Mouse (Mus musculus): ENCODE results near the gene Maml3. TPM values are rescaled to one million over a fixed set of nuclear protein-coding genes. Genes with fewer than 3 reads are reported as not detected.

Maml3 gene
- total RNA-seq, 2 experiments from 2014 or later: 10.3 to 10.9 TPM

GRCm38 (mm10) chr3:51914900-51915299 lies 190.0 kb downstream of the Maml3 start:
- H3K4me3 ChIP-seq: no peak overlapping the region
- intact Hi-C loops (cut with DNase I): loop anchor here (10.0 kb wide), 2 partner anchors 210 to 280 kb away; no protein-coding TSS in a partner anchor
- DNase-seq (ENCODE audit: extremely low spot score in 1 of 2, low spot score in 2 of 2): no peak
- peak overlapping the region; percentile 86 for H3K27ac ChIP-seq
- no peak; the same call in 1 of the 2 replicates for TF ChIP-seq CTCF (IDR thresholded peaks at IDR 0.05)

DNA sequence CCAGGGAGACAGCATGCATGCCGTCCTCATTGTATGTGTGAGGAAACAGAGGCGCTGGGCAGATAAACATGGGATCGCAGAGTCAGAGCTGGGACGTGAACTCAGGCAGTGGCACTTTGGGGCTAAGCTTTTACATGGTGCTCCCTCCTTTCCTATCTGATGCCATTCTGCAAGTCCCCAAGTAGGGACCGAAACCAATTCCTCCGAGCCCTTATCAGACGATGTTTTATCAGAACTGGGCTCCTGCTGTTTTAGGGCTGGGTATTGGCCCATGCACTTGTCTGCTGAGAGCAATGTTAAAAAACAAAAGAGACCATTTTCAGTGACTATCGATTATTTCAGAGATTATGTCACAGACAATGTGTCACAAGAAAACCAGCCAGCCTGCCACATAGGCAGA lies 191.4 kb downstream of the Maml3 start:
- no peak overlapping the region for H3K4me3 ChIP-seq
- intact Hi-C loops (cut with DNase I): loop anchor here (10.0 kb wide), 2 partner anchors 209 to 281 kb away; no protein-coding TSS in a partner anchor
- DNase-seq (ENCODE audit: extremely low spot score in 1 of 2, low spot score in 2 of 2): no peak
- H3K27ac ChIP-seq: no peak overlapping the region
- no peak for TF ChIP-seq CTCF (IDR thresholded peaks at IDR 0.05)

DNA sequence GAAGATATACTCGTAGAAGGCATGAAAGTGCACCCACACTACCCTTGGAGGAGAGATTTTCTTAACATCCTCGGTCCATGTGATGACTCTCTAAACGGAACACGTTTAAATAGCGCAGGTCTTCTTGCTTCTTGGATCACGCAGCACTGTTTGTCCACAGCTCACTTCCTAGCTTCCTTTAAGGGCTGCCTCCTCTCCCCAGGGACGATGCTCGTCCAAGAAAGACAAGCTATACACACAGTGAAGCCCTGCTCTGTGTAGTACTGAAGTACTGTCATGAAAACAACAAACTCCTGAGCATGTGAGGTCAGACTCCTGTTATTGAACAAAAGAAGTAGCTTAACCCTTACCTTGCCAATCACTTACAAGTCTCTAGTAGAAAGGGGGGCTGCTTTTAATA lies 192.7 kb downstream of the Maml3 start:
- TF ChIP-seq CTCF (IDR thresholded peaks at IDR 0.05): no peak
- DNase-seq (ENCODE audit: extremely low spot score in 1 of 2, low spot score in 2 of 2): no peak

GRCm38 (mm10) chr3:51908437-51908990 lies 196.4 kb downstream of the Maml3 start:
- DNase-seq (ENCODE audit: extremely low spot score in 1 of 2, low spot score in 2 of 2): no peak
- no peak for TF ChIP-seq CTCF (IDR thresholded peaks at IDR 0.05)
- H3K27ac ChIP-seq: no peak overlapping the region
- intact Hi-C loops (cut with DNase I): no loop called here
- H3K4me3 ChIP-seq: no peak overlapping the region

More for the DNA sequence above, 192.7 kb downstream of the Maml3 start:
- Histone ChIP-seq H3K4me3 (no peak overlapping the region), H3K27ac (no peak overlapping the region)
- intact Hi-C loops (cut with DNase I): loop anchor here (10.0 kb wide), 2 partner anchors 207 to 283 kb away; no protein-coding TSS in a partner anchor

DNA sequence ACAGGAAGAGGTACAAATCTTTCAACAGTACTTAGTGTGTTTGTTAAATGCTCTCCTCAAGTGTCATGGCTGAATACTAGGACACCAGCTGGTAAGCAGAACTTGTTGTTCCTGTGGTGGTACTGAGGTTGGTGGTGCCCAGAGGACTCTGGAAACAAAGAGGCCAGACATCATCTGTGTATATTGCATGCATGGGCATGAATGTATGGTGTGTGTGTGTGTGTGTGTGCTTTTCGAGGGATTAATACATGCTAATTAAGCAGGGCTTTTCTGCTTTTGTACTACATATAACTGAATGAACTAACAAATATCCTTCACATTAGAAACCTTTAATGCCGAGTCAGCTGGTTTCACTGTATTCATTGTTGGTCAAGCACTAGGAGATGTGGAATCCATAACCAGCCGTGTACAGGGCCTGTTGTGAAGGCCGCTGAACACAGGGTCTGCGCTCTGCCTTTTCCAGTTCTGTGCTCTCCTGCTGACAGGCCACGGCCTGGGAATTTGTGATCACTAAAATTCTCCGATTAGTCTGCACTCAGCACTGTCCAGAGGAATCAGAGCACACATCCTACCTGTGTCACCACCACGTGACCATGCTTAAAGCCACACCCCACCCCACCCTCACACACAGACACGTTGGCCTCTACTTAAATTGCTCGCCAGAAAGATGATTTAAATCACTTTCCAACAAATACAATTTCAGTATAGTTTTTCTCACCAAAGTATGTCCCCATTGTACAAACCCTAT lies 197.6 kb downstream of the Maml3 start:
- Histone ChIP-seq H3K4me3 (no peak overlapping the region), H3K27ac (no peak overlapping the region)
- DNase-seq (ENCODE audit: extremely low spot score in 1 of 2, low spot score in 2 of 2): no peak
- no peak for TF ChIP-seq CTCF (IDR thresholded peaks at IDR 0.05)
- intact Hi-C loops (cut with DNase I): no loop called here

- no peak overlapping the region for H3K27ac ChIP-seq
- intact Hi-C loops (cut with DNase I): no loop called here
- H3K4me3 ChIP-seq: no peak overlapping the region
- TF ChIP-seq CTCF (IDR thresholded peaks at IDR 0.05): no peak
- DNase-seq (ENCODE audit: extremely low spot score in 1 of 2, low spot score in 2 of 2): no peak
Measured at GRCm38 (mm10) chr3:51905903-51906302, 199.0 kb downstream of the Maml3 start.

- Histone ChIP-seq H3K4me3 (no peak overlapping the region), H3K27ac (no peak overlapping the region)
- intact Hi-C loops (cut with DNase I): no loop called here
- no peak for TF ChIP-seq CTCF (IDR thresholded peaks at IDR 0.05)
- DNase-seq (ENCODE audit: extremely low spot score in 1 of 2, low spot score in 2 of 2): no peak
Measured at GRCm38 (mm10) chr3:51904357-51904855, 200.5 kb downstream of the Maml3 start.

DNA sequence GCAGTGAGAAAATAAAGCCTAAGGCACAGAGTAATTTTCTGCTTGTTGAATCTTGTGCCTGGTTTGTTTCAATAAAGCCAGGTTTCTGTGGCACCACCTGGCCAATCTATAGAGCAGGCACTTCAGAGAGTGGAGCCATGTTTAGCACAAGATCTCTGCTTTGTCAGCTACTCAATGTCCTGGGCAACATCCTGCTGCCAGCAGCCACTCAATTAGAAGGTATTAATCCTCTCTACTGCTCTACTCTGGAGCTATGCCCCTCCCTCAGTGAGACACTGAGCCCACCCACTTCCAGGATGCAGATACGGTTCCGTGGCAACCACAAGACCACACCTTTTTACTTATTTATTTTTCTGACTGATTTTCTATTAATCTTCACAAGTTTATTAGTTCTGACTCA lies 203.7 kb downstream of the Maml3 start:
- no peak for DNase-seq (ENCODE audit: extremely low spot score in 1 of 2, low spot score in 2 of 2)
- Histone ChIP-seq H3K4me3 (no peak overlapping the region), H3K27ac (no peak overlapping the region)
- intact Hi-C loops (cut with DNase I): no loop called here
- no peak for TF ChIP-seq CTCF (IDR thresholded peaks at IDR 0.05)

DNA sequence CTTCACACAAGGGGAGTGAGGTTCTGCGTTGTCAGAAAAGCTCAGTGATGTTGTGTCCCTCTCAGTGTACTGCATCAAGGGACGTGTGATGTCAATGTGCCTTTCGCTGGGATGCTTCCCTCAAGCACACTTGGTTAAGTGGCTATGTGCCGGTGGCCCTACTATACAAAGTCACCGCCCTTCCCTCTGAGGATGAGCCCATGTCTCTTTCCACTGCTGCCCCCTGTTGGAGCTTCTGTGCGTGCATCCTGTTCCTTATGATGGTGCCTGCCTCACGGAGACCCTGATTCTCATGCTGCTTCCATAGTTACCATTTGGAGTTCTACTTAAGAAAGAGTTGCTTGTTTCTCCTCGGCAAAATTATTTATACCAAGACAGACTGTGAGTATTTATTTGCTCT lies 210.4 kb downstream of the Maml3 start:
- no peak for DNase-seq (ENCODE audit: extremely low spot score in 1 of 2, low spot score in 2 of 2)
- TF ChIP-seq CTCF (IDR thresholded peaks at IDR 0.05): peak; percentile 39
- intact Hi-C loops (cut with DNase I): no loop called here

GRCm38 (mm10) chr3:51891562-51892119 lies 213.2 kb downstream of the Maml3 start:
- intact Hi-C loops (cut with DNase I): no loop called here
- DNase-seq (ENCODE audit: extremely low spot score in 1 of 2, low spot score in 2 of 2): no peak
- no peak overlapping the region for H3K4me3 ChIP-seq
- no peak overlapping the region for H3K27ac ChIP-seq
- no peak for TF ChIP-seq CTCF (IDR thresholded peaks at IDR 0.05)

More for the DNA sequence above, 210.4 kb downstream of the Maml3 start:
- no peak overlapping the region for H3K4me3 ChIP-seq
- no peak overlapping the region for H3K27ac ChIP-seq

DNA sequence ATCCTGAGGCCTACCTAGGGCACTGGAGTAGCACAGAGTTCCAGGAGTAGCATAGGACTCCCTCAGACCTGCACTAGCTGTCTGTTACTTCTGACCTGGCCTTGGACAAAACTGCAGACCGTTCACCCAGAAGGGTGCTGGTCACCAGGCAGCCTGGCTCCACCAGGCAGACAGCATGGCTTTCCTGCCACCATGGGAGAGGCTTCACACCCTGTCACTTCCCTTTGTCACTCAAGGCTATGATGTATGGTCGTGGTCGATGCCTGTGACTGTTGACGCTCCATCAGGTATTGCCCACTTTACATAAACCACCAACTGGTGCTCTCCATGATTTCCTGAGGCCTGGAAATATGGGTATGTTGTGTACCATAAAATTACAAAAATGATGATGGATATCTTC lies 214.7 kb downstream of the Maml3 start:
- Histone ChIP-seq H3K4me3 (no peak overlapping the region), H3K27ac (no peak overlapping the region)
- DNase-seq (ENCODE audit: extremely low spot score in 1 of 2, low spot score in 2 of 2): no peak
- intact Hi-C loops (cut with DNase I): no loop called here
- no peak for TF ChIP-seq CTCF (IDR thresholded peaks at IDR 0.05)

DNA sequence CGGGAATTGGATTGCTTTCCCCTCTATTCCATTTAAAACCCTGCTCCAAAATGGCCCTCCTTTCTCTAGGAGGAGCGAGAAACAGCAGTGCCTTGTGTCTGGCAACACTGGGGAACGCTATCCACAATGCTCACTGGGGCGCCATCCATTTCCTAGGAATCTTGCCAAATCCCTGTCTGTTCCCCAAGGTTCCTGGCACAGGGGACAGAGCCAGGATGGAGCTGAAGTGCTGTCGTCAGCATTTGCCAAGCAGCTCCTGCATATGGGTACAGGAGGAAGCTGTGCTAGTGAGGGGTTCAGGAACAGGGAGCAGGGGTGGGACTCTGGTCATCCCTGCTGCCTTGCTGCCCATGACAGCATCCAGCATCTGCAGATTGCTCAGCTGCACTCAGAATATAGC lies 215.1 kb downstream of the Maml3 start:
- H3K4me3 ChIP-seq: no peak overlapping the region
- no peak for TF ChIP-seq CTCF (IDR thresholded peaks at IDR 0.05)
- DNase-seq (ENCODE audit: extremely low spot score in 1 of 2, low spot score in 2 of 2): peak in 1 of 2 experiments; percentile 53
- peak overlapping the region; percentile 21; the same call in 1 of the 2 replicates for H3K27ac ChIP-seq
- intact Hi-C loops (cut with DNase I): loop anchor here (5.0 to 10.0 kb wide), 5 partner anchors 102 to 308 kb away; no protein-coding TSS in a partner anchor
